Mouse (Mus musculus) frontal cortex, postnatal 25 days (tissue): ENCODE results near the gene Fhit.
"Not testable (repeated sequence)": the region's sequence is repeated elsewhere in the genome, so short reads cannot be mapped to it uniquely, and the experiment has no call there.

Experiments
- DNase-seq, 2 experiments: peaks; one replicate each; pipeline ENCODE4 v3.0.0; 2022; ENCODE audit warnings: low spot score in 2 of 2

The Fhit gene

DNA sequence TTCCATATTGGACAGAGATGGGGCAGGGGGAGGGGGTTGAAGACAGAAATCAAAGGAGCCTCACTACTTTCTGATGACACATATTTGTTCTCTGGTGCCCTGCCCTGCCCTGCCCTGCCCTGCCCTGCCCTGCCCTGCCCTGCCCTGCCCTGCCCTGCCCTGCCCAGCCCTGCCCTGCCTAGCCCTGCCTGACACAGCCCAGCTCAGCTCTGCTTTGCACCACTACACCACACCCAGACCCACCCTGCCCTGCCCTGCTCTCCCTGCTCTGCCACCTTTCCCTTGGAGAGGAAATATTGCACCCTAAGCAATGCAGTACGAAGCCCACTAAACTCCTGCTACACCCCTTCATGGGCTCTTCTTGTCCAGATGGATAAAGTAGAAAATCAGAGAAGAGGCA is 1171.2 kb downstream of the Fhit start:
- no peak for DNase-seq

DNA sequence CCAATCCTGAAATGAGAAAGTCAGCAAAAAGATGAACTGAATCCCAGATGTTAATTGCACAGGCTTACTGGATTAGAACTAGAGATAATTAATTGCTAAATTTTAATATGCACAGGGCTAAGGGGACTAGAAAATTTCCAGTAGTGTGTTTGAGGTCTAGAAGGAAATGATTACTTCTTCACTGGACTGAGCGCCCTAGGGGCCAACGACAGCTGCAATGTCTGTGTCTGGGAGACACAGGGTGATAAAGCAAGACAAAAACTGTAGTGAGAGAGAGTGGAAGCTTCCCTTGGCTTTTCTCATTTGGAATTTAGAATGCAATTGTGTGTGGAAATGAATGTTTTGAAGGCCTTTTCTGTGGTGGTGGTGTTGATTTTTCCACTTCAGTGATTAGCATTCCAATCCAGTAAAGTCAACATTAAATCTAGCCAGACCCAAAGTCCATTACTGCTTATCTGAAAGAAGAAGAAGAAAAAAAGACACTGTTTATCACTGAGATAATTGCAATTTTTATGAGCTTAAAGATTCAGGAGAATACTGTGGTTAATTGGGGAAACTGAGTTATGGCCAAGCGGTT is 1184.8 kb downstream of the Fhit start:
- DNase-seq = no peak

DNA sequence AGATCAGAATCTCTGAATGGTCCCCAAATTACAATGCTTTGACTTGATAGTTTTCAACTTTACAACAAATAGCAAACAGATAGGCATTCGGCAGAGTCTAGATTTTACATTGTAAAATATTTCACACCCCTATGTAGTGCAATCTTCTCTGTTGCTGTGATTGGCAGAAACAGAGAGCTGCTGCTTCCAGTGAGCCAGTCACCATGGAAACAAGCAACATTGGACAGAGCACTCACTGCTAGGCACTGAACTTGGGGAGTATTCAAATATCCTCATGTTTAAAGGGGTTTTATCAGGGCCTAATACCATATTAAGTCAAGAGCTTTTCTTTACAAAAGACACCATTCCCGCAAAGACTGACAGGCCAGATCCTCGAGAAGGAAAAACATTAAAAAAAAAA is 1187.4 kb downstream of the Fhit start:
- DNase-seq = no peak

DNA sequence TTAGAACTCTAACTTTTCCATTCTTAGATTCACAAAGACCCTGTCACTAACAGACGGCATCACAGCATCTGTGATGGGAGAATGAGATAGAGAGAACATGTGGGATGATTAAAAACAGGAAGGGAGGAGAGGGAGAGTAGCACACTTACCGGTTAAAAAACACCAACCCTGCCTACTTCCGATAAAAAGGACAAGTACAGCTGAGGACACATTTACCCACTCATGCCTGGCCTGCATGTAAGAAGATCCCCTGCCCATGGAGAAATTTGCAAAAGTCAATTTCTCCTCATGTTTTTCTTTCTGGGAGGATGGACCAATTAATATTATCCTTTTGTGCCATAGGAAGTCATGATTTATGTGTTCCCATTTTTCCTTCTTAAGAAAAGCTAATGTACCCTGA is 1198.0 kb downstream of the Fhit start:
- no peak for DNase-seq

DNA sequence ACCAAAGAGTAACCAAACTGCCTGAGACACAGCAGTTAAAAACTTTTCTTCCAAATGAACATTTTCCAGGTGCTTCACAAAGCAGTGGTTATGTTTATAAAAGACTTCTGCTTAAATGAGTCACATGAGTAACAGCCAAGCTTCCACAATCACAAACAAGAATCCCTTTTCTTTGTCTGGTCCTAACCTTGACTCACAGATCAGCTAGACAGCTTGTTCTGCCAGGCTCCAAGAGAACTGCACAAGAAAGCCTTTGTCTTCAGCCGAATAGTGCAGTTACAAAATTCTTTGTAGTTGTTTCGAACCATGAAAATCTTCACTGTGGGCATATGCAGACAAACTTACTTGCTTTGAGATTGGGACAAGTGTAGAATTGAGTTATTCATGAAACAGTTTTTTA is 1201.4 kb downstream of the Fhit start:
- DNase-seq = no peak

DNA sequence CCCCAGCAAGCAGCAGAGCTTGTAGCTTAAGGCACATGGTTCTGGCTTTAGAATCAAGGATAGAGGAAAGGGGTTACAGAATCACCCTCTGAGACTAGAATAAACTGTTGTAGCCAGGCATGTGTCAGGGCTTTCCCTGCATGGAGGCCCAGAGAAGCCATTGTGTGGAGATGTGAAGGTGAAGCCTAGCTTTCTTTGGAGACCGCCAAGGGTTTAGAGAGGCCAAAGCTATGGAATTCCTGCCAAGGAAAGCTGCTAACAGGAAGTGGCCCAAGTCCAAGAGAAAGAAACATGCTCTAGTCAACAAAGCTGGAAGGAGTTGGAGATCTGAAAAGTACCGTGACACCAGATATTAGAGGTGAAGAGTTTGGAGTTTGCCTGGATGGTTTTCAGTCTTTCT is 1262.3 kb downstream of the Fhit start:
- no peak for DNase-seq

DNA sequence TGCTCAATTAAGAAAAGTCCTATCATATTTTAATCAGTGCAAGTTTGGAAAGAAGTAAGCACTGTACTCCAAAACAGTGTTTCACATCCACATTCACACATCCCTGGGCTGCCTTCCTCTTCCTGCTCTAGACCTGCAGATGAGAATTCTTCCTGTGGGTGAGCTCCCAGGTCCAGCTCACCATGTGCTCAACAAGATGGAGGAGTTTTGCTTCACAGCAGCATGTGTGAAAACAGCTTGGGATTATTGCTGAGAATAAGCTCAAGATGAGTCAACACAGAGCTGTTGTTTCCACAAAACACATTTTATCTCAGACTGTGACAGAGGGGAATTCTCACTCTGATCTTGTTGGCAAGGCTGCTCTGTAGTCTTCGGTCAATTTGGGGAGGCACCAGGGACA is 1265.3 kb downstream of the Fhit start:
- peak in 1 of 2 experiments; percentile 9 for DNase-seq

DNA sequence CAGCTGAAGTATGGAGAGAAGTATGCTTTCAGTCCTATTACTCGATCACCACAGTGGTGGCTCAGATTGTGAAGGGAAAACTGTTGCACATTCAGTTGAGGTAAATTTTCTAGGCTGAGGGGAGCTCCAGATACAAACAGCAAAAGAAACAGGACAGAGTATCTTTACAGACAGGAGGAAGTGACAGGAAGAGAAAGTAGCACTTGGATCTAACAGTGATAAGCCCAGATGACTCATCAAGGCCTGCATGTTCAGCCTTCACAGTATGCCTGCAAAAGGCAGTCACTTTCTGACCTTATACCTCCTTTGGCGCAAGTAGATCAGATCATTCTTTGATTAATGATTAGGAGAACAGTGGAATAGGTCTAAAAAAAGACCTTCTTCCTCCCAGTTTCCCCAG is 1309.8 kb downstream of the Fhit start:
- no peak for DNase-seq

DNA sequence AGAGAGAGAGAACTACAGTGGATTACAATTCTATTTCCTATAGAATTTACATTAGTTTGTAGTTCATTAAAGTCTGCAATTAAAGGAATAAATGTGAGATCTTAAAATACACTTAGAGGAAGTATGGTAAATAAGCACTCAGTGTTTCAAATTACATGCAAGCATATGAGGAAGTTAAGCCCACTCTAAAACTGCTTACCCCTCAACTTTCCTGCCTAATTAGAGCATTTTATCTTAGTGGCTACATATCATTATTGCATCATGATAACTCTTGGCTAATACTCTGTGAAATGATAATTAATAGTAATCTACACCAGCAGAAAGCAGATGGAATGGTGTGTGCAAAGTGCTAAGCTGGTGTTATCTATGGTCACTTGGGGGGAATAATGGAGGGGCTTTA is 1329.5 kb downstream of the Fhit start:
- no peak for DNase-seq

DNA sequence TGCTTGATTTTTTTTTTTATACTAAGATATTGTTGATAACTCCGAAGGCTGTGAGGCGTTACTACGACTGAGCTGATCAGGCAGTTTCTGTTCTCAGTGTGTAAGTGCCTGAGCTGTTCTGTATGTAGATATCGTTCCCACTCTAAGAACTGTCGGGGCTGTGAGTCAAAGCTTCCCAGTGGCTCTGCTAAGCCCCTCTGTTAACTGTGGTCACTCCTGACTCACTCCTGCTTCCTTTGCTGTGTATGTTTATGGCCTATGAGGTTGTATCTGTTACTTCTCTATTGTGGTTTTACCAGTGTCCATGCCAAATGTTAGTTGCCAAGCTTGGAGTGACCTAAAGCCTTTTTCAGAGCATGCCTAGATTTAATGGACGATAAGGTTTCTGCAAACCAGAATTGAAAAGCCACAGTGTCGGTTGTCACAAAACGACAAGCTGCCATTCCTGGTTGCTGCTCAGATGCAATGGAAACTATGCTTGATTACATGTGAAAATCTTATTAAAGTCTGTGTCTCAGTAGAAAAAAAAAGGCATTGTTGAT is 1333.1 kb downstream of the Fhit start:
- not testable (repeated sequence) for DNase-seq

DNA sequence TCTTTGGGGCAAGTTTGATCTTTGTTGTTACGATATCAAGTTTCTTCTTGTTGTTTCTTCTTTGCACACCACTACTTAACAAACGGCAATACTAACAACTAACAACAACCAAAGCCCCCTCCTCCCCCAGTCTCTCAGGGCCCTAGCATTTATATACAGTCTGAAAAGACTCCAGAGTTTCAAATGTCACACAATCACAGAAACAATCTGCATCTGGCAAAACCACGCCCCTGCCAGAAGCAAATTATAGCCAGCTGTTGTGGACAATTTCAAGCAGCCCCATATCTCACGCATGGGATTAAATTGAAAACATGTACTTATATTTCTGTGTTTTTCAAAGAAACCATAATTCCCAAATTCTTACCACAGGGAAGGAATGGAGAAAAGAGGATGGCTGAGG is 1345.9 kb downstream of the Fhit start:
- DNase-seq = no peak

DNA sequence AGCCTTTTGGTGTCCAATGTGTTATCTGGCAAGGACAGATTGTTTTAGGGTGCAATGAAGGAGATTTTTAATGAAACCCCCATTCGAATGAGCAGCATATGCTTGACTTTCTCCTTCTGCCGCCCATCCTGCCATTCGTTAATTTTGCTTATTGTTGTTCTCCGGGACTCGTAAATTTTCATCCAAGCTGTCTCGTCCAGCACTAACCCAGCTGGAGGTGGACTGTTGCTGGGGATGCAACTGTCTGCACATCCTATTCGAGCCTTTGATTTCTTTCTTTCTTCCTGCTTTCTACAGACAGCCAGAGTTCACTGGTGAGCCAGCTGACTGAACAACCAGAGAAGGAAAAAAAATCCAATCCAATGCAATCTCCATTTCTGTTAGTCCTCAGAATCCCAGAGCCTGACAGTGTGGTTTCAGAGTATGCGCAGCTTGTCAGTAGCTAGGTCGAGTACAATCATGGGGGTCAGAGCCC is 1350.0 kb downstream of the Fhit start:
- DNase-seq = no peak

DNA sequence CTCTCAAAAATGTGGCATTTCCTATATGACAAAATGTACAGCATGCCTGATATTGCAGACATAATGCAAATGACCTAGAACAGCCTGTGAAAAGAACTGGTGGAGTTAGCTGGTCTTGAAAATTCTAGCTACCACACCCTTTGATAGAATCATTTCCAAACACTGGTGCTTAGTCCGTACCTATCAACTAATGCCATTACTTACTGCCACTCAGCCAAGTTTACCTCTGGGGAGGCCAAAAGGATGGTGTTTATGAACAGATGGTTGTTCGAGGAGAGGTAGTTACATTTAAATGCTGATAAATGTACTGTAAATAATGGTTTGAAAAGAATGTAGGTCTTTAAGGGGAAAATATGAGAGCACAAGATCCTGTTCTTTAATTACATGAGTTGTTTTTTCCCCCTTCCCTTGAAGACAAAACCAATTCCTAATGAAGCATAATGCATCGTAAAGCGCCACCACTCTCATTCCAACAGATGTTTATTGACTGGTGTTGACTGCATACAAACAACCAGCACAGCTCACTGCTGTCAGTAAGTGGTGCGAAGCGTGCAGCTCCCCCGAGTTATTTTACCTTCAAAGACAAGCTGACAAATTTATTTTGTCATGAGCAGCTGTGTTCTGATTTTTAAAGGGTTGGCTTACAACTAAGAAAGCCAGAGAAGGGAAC is 1350.5 kb downstream of the Fhit start:
- DNase-seq = no peak

DNA sequence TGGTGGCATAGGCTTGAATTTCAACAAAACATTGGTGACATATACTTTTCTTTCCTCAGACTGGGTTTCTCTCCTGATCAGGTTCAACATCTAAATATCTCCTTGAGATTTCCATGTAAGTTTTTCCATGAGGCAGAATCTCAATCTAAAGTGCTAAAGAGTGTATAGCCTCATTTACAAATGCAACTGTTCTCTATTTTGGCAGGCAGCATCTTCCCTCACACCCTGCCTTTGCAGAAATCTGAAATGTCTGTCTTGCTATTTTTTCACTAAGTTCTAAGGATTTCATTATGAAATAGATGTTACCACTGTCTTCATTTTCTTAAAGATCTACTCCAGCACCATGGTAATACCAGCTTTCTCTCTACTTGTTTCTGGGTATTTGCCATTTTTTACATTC is 1368.4 kb downstream of the Fhit start:
- DNase-seq = no peak

DNA sequence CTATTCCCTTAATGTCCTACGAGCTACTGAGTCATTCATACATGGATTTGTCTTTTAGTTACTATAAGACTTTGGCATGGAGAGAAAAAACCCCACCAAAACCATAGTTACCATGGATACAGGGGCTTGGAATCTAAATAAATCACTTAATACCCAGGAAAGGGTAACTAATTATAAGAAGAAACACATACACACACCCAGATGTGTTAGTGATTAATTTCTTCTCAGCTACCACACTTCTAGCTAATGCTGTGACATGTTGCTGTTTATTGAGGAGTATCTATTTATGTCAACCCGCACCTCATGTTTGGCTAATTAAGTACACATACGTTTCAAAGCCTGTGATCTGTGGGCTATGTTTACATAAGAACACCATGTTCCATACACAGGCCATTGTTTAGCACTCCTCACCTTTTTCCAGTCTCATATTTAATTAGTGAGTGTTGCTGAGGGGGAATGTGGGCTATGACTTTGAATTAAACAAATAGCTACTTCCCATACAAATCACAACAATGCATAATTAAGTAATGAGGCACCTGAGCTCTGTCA is 1373.4 kb downstream of the Fhit start:
- no peak for DNase-seq

DNA sequence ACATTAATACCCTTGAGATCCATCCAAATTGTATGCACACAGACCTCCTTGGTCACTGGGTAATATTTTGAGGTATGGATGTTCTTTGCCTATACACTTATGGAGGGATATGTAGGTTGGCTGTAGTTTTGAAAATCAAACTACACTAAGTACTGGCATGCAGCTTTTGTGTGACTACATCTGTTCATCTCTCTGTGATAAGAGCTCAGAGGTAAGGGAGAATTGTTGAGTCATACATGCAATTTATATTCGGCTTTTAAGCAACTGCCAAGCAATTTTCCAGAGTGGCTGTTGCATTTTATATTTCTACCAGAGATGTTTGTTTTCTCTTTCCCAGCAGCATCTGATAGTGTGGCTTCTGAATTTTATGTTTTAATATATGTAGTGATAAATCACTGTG is 1374.4 kb downstream of the Fhit start:
- DNase-seq = no peak

DNA sequence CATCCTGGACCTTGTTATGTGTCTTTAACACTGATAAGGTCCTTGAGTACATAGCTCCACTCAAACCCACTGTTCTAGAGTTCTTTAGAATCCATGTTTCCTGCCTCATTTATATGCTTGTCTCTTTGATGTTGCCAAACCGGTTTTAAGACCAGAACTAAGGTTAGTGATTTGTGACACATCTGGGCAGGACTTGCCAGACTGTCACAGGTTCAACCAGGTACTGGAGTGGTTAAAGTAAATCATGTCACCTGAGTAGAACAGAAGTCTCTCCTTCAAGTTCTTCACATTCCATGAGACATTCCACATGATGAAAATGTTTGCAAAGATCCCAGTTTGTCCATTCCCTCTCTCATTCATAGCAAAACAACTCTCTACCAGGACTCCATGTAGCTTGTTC is 1376.0 kb downstream of the Fhit start:
- DNase-seq = no peak

DNA sequence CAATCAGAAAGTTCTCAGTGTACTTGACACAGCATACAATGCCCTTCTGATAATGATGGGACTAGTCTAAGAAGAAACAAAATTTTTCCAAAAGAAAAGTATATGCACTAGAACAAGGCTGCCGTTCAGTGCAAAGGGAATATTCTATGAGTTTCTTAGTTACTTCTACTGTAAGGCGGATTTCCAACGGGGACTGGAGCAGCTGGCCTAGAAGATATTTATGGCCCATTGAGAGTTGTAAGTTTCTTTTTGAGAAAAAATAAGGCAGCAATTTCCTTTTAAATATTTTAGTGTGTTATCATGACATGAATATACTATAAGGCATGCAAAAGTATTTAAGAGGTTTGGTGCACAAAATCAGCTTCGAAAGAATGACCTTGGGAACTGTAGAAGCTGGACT is 1410.5 kb downstream of the Fhit start:
- DNase-seq = no peak

DNA sequence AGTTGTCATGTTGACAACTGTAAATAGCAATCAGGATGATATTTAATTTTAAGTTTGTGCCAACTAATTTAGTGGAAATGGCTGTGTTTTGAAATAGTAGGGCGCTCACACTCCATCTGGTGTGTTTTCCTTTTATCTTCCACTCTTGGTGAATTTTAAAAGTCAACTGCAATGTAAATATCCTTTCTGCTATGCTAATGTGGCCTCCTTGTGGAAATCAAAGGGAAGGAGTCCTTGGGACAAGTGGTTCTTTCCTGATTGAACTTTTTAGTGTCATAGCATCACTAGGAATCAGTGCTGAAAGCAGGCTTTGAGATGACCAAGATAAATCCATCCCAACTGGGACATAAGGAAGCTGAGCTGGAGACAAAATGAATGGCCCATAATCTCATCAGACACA is 1413.1 kb downstream of the Fhit start:
- no peak for DNase-seq

DNA sequence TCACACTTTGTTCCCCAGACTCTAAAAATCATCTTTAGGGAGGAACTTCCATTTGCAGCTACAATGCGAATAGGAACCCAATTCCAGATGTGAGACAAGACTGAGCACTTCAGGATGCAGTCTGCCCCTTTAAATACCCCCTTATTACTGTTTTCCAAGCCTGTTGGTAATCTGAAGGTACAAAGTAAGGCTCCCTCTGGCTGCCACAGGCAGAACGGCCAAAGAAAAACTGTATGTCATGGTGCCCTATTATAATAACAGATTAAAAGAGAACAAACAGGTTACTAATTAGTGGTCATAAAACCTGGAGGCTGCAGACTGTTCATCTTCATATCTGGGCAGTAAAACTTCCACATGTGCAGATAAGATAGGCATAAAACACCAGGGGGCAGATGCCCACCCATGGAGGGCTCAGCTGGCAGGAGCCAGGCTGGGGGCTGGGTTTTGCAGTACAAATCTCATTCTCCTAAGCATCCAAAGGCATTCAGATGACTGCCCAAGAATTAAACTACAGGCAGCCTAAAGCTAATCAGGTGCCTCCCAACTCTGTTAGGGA is 1439.8 kb downstream of the Fhit start:
- DNase-seq = no peak

DNA sequence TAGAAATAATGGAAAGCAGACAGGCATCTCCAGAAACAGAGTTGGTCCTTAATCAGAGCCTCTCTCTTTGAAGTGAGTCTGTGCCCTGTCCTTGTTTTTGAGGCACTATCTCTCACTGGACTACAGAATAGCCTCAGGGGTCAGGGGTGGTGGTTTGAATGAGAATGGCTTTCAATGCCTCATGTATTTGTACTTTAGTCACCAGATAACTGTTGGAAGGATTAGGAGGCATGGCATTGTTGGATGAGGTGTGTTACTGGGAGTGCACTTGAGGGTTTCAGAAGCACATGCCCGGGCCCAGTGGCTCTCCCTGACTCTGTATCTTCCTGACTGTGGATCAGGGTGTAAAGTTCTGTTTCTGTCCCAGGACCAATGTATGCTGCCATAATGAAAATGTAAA is 1463.2 kb downstream of the Fhit start:
- no peak for DNase-seq

DNA sequence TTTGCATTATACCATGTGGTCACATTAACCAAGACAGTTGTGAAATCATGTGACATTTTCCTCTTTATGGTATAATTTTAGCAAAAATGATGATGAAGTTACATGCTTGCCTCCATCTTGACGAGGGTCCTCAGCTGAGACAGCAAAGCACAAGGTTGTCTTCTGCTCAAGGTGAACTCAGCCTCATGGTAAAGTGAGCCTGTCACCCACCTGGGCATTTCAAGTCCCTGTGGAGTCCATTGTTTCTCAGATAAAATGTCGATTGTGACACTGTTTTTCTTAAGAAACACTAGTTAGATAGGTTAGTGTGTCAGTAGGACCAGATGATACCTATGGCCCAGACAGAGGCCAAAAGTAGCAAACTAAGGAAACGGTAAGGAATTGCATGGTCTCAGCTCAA is 1464.7 kb downstream of the Fhit start:
- no peak for DNase-seq

DNA sequence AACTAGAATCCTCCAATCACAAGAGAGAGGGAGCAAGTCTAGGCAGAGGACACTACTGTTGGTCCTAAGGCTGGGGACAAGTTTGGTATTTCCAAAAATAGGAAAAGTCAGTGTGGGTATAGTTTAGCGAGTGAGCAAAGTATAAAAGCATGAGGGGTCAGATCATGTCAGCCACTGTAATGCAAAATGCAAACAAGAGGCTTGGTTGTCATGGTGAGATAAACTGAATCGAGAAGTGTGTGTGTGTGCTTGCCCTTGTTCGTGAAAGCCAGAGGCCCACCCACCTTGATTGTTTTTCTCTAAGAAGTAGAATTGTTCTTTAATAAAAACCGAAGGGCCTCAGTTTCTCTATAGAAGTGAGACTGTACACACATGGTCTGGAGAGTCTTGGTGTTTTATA is 1465.8 kb downstream of the Fhit start:
- no peak for DNase-seq
